Mouse (Mus musculus): ENCODE results near the gene Gm49450. TPM values are rescaled to one million over a fixed set of nuclear protein-coding genes. Genes with fewer than 3 reads are reported as not detected.

The Gm49450 gene
- polyA plus RNA-seq (2016; fragmentation: Nextera tagmentation; extraction: Ambion mirVana) = not detected in 2 replicates

DNA sequence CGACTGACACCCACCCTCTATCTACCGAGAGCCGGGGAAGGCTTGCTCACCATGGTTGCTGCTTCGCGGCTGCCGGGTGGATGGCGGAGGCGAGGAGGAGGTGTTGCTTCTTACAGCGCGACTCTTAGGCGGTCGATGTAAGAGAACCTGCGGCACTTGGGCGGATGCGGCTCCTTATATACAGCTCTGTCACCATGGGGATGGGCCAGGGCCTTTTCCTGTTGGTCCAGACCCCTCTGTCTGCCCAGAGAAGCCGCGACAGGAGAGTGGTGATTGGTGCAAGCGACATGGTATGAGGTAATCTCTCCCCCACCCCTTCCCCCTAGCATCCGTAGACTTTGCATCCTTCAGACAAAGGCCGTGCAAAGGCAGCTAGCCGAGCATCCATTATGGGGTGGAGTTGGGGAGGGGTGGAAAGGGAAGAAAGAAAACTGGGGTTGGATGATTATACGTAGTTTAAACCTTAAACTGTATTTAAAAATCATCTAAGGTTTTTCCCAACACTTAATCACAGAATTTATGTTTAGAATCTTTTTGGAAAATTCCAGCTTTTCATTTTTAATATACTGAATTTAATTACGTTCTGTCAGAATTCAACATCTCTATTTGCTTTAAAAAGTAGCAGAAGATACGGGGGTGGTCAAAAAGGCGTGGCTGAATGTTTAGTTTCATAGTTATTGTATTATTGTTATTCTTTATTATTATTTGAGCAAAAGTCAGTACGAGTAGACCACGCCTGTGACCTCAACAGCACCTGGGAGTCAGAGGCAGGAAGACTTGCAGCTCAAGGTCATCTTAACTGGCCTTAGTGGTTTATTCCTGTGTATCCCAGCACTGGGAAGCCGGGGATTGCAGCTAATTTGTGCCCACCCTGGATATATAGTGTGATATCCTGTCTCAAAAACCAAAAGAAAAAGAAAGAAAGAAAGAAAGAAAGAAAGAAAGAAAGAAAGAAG is at the start of gene Gm49450, which contains the start of gene Tuba1a:
Gene Gm49450 (minus strand): TSS at position 151 of the 956 bp plus-strand sequence.
Gene Tuba1a (minus strand): TSS at position 303 of the 956 bp plus-strand sequence.
- Histone ChIP-seq H3K4me1 (peaks cover 40% of the 10 kb centered on the region), H3K9me3 (no peaks in the 10 kb centered on the region), H3K27me3 (ENCODE audit: poor library complexity, severe bottlenecking) (no peaks in the 10 kb centered on the region), H3K27ac (peak within 1 kb of the TSS; percentile 98), H3K4me3 (peak within 1 kb of the TSS; percentile 91), H3K36me3 (replicated peaks) (peaks cover 28% of the 10 kb centered on the region)
- WGBS = 3% methylated on average over 28 of the region's 28 CpGs
- peak; percentile 99 for DNase-seq (ENCODE audit: extremely low spot score, low spot score)

- Histone ChIP-seq H3K27ac (peak overlapping the region; percentile 75), H3K4me3 (peak overlapping the region; percentile 34), H3K36me3 (replicated peaks) (no peaks in the 10 kb centered on the region), H3K4me1 (peaks cover 34% of the 10 kb centered on the region), H3K9me3 (no peaks in the 10 kb centered on the region), H3K27me3 (ENCODE audit: poor library complexity, severe bottlenecking) (peaks cover 18% of the 10 kb centered on the region)
- WGBS = 15% methylated on average over 17 of the region's 17 CpGs
- DNase-seq (ENCODE audit: extremely low spot score, low spot score) = no peak
These were observed 48.1 kb upstream of the Gm49450 start for GRCm38 (mm10) chr15:99001451-99001931.

- 50% methylated on average over 14 of the region's 14 CpGs for WGBS
- Histone ChIP-seq H3K36me3 (replicated peaks) (no peaks in the 10 kb centered on the region), H3K4me1 (peaks cover 34% of the 10 kb centered on the region), H3K27ac (peak overlapping the region; percentile 75), H3K9me3 (no peaks in the 10 kb centered on the region), H3K27me3 (ENCODE audit: poor library complexity, severe bottlenecking) (peaks cover 18% of the 10 kb centered on the region), H3K4me3 (peak overlapping the region; percentile 34)
- no peak for DNase-seq (ENCODE audit: extremely low spot score, low spot score)
These were observed 47.4 kb upstream of the Gm49450 start for GRCm38 (mm10) chr15:99000535-99001283.

DNA sequence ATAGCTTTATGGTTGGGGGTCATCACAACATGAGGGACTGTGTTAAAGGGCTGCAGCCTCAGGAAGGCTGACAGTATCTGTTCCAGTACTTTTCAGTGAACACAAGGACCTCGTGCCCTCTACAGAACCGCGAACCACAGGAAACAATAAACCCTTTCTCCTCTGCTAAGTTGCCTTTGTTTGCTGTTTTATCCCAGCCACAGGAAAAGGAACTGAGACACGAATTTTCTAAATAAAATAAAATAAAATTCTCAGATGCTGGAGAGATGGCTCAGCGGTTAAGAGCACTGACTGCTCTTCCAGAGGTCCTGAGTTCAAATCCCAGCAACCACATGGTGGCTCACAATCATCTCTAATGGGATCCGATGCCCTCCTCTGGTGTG is 45.4 kb upstream of the Gm49450 start:
- WGBS = 53% methylated on average over 6 of the region's 6 CpGs

DNA sequence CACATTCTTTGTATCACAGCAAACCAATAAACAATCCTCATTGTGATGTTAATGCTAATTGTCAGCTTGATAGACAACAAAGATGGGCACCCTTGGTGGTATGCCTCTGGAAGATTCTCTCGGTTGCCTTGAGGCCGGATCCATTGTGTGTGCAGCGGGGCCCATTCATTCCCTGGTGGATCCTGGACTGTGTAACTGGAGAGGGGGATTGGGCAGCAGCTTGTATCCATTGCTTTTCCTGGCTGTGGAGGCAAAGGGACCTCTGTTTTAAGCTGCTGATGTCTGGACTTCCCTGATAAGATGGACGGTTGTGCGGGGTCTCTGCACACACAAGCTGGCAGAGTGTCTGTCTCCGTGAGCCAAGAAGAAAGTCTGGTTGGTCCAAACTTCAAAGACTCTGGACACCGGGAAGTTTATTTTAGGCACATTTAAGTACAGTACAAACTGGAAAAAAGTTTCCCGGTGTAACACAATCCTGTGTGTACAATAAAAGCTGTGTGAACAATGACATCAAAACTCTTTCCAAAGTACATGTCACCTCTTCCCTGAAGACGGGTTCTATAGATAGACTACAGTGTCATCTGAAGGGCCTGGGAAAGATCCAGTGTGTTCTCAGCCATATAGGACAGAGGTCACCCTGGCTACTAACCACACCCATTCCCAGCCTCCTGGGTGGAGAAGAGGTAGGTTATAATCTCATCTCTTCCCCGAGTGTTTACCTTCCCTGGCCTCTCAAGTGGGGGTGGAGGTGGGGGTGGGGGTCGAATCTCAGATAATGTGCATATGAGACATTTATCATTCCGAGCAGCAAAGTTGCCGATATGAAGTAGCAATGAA is 44.8 kb upstream of the Gm49450 start:
- no peak for DNase-seq (ENCODE audit: extremely low spot score, low spot score)
- Histone ChIP-seq H3K4me3 (no peak overlapping the region), H3K27me3 (ENCODE audit: poor library complexity, severe bottlenecking) (peaks cover 18% of the 10 kb centered on the region), H3K9me3 (no peaks in the 10 kb centered on the region), H3K4me1 (peaks cover 43% of the 10 kb centered on the region), H3K36me3 (replicated peaks) (no peaks in the 10 kb centered on the region), H3K27ac (0 out of 2 replicates have a peak overlapping the region, but pooled peaks have one; percentile 51)
- 63% methylated on average over 13 of the region's 13 CpGs for WGBS

More for the DNA sequence above, 45.4 kb upstream of the Gm49450 start:
- H3K36me3 ChIP-seq (replicated peaks) = no peaks in the 10 kb centered on the region
- H3K9me3 ChIP-seq = no peaks in the 10 kb centered on the region
- H3K4me1 ChIP-seq = peaks cover 37% of the 10 kb centered on the region
- DNase-seq (ENCODE audit: extremely low spot score, low spot score) = no peak
- H3K27me3 ChIP-seq (ENCODE audit: poor library complexity, severe bottlenecking) = peaks cover 18% of the 10 kb centered on the region
- no peak overlapping the region for H3K4me3 ChIP-seq
- H3K27ac ChIP-seq = no peak overlapping the region

DNA sequence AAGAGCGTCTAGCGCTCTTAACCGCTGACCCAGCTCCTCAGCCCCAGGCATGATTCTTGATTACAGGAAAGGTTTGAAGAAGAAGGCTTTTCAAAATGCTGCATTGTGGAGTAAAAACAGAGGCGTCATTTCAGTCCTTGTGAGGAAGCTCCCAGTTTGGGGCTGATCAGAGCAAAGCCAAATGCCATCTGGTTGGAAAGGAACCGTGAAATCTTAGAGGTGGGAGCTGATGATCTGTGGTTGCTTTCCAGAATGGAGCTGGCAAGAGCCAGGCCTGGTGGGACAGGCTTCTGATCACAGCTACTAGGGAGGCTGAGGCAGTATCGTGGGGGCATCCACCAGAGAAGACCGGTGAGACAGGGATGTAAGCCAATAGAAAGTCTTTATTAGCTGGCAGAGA is 43.5 kb upstream of the Gm49450 start:
- H3K27me3 ChIP-seq (ENCODE audit: poor library complexity, severe bottlenecking) = peaks cover 6% of the 10 kb centered on the region; the same call in 1 of the 2 replicates
- H3K9me3 ChIP-seq = no peaks in the 10 kb centered on the region
- 84% methylated on average over 7 of the region's 7 CpGs for WGBS
- H3K36me3 ChIP-seq (replicated peaks) = no peaks in the 10 kb centered on the region
- no peak overlapping the region for H3K27ac ChIP-seq
- peaks cover 53% of the 10 kb centered on the region for H3K4me1 ChIP-seq
- no peak for DNase-seq (ENCODE audit: extremely low spot score, low spot score)
- no peak overlapping the region for H3K4me3 ChIP-seq

DNA sequence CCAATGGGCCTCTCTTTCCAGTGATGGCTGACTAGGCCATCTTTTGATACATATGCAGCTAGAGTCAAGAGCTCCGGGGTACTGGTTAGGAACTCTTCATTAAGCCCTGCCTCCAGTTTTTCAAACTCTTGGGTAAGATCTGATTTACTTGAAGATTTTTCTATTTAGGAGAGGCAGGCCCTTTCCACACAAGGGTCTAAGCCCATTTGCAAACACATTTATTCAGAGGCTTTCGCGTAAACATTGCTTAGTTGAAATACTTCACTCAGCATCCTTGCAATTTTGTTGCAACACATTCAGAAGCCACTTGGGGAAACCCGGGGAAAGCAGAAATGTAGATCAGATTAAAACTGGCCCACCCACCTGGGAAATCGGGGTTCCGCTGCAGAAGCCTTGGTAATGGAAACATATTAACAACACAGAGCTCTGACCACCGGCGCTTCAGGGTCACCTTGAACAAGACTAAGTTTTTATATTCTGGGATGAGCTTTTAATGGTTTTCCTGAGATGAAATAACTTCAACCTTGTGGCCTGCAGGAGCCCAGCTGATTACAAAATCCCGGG is 41.7 kb upstream of the Gm49450 start:
- H3K4me3 ChIP-seq = no peak overlapping the region
- H3K27me3 ChIP-seq (ENCODE audit: poor library complexity, severe bottlenecking) = no peaks in the 10 kb centered on the region
- no peaks in the 10 kb centered on the region for H3K36me3 ChIP-seq (replicated peaks)
- no peak overlapping the region for H3K27ac ChIP-seq
- WGBS = 89% methylated on average over 9 of the region's 9 CpGs
- no peaks in the 10 kb centered on the region for H3K9me3 ChIP-seq
- DNase-seq (ENCODE audit: extremely low spot score, low spot score) = no peak
- H3K4me1 ChIP-seq = peaks cover 58% of the 10 kb centered on the region

DNA sequence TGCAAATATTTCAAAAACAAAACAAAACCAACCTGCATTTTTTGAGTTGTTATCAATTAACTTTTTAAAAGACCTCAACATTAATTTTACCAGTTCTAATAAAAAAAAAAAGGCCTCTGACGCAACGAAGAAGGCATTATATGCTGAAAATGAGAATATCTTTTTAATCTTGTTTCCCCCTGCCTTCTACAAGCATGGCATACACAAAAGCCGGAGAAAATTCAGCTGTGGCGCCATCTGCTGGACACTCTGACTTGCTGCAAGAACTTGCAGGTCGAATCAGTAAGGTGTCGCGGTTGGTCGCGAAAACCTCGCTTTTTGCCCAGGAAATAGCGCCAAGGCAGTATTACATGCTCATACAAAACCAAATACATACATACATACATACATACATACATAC is 40.5 kb upstream of the Gm49450 start:
- Histone ChIP-seq H3K27ac (peak overlapping the region; percentile 92), H3K4me3 (0 out of 2 replicates have a peak overlapping the region, but pooled peaks have one; percentile 49)

DNA sequence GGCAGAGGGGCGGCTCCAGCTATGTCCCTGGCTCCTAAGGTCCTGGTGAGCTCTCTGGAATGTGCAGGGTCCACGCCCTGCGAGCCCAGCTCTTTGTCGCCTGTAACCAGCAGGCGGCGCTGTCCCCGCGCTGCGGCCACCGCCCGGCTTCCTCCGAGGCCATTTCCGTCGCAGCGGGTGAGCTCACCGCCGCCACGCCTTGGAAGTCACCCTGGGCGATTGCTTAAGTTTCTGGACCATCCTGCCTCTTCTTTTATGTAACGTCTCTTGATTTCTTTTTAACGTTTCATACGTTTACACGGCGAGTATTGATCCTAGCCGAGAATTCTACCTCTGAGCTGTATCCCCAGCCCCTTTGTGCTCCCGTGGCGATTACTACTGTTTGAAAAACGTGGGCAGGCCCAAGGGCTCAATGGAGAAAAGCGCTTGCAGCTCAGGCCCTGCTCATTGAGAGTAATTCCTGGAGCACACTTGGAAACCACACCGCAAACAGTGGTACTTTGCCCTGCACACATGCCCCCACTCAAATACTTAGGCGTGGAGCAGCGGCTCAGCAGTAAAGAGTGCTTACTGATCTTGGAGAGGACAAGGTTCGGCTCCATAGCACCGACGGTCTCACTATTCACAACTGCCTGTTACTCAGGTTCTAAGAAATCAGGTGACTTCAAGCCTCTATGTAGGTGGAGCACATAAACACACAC is 39.9 kb upstream of the Gm49450 start:
- 6% methylated on average over 35 of the region's 35 CpGs for WGBS
- Histone ChIP-seq H3K27ac (peak overlapping the region; percentile 92), H3K4me3 (peak overlapping the region; percentile 49), H3K4me1 (peaks cover 70% of the 10 kb centered on the region), H3K36me3 (replicated peaks) (no peaks in the 10 kb centered on the region), H3K9me3 (no peaks in the 10 kb centered on the region), H3K27me3 (ENCODE audit: poor library complexity, severe bottlenecking) (peaks cover 11% of the 10 kb centered on the region; the same call in 1 of the 2 replicates)
- DNase-seq (ENCODE audit: extremely low spot score, low spot score) = peak; percentile 96

More for the DNA sequence above, 40.5 kb upstream of the Gm49450 start:
- 5% methylated on average over 11 of the region's 11 CpGs for WGBS
- peaks cover 70% of the 10 kb centered on the region for H3K4me1 ChIP-seq
- H3K36me3 ChIP-seq (replicated peaks) = no peaks in the 10 kb centered on the region
- DNase-seq (ENCODE audit: extremely low spot score, low spot score) = peak; percentile 92
- no peaks in the 10 kb centered on the region for H3K9me3 ChIP-seq
- H3K27me3 ChIP-seq (ENCODE audit: poor library complexity, severe bottlenecking) = peaks cover 5% of the 10 kb centered on the region; the same call in 1 of the 2 replicates

- Histone ChIP-seq H3K9me3 (no peaks in the 10 kb centered on the region), H3K4me1 (peaks cover 70% of the 10 kb centered on the region), H3K27ac (peak overlapping the region; percentile 92), H3K36me3 (replicated peaks) (no peaks in the 10 kb centered on the region), H3K4me3 (peak overlapping the region; percentile 49), H3K27me3 (ENCODE audit: poor library complexity, severe bottlenecking) (peaks cover 15% of the 10 kb centered on the region; the same call in 1 of the 2 replicates)
- DNase-seq (ENCODE audit: extremely low spot score, low spot score) = no peak
- 29% methylated on average over 17 of the region's 17 CpGs for WGBS
These were observed 38.9 kb upstream of the Gm49450 start for GRCm38 (mm10) chr15:98992086-98992912.
